In the genomic region with DNA sequence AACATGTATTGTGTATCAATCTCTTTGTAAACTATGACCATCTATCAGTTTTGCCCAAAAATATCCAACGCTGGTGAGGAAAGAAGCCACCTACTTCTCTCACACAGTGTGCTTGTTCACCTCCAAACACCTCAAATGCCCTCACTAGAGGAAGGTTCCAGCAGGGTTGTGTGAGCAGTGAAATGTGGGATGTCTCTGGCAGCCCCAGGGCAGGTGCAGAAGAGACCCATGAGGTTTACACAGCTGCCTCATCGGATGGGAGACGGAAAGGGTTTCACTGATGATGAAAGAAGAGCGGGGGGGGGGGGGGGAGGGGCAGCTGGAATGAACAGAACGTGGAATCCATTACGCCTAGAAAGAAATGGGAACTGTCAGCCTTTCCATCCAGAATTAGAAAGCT, we compare ENCODE assay signal across 16 mouse cellular contexts.
"Had no signal": no experiment of that assay in that cellular context is flagged by ENCODE, and none has a peak within 500 bp of the region (broad histone marks: within the 10 kb centered on the region; RNA-seq: fewer than 3 reads in every experiment).

No protein-coding gene starts in this region.

- H3K4me1 ChIP-seq: neural tube, embryonic 13.5 days; neural tube, embryonic 15.5 days; stomach, embryonic 15.5 days had no signal

- H3K9me3 ChIP-seq: neural tube, embryonic 13.5 days; neural tube, embryonic 15.5 days; stomach, embryonic 15.5 days had no signal

- H3K4me2 ChIP-seq: neural tube, embryonic 13.5 days; neural tube, embryonic 15.5 days; stomach, embryonic 15.5 days had no signal

- H3K9ac ChIP-seq: neural tube, embryonic 13.5 days; neural tube, embryonic 15.5 days; stomach, embryonic 15.5 days had no signal

- DNase-seq: retina, postnatal 1 day; right cerebral cortex, adult 18-20 months; right cerebral cortex, postnatal 14 days; right cerebral cortex, postnatal 25 days; right cerebral cortex, postnatal 4 days; spleen, adult 18-20 months; thymus, adult 18-20 months; thymus, adult 2 months; thymus, postnatal 14 days; thymus, postnatal 25 days; thymus, postnatal 36 days; thymus, postnatal 4 days had no signal

- H3K27me3 ChIP-seq: neural tube, embryonic 13.5 days; neural tube, embryonic 15.5 days; stomach, embryonic 15.5 days had no signal

- H3K36me3 ChIP-seq: neural tube, embryonic 13.5 days; neural tube, embryonic 15.5 days; stomach, embryonic 15.5 days had no signal

- H3K27ac ChIP-seq: neural tube, embryonic 13.5 days; neural tube, embryonic 15.5 days; stomach, embryonic 15.5 days; stomach, postnatal 0 days had no signal

- H3K4me3 ChIP-seq: neural tube, embryonic 13.5 days; neural tube, embryonic 15.5 days; stomach, embryonic 15.5 days had no signal
